14 mouse cellular contexts compared by ENCODE assay signal in the genomic region with DNA sequence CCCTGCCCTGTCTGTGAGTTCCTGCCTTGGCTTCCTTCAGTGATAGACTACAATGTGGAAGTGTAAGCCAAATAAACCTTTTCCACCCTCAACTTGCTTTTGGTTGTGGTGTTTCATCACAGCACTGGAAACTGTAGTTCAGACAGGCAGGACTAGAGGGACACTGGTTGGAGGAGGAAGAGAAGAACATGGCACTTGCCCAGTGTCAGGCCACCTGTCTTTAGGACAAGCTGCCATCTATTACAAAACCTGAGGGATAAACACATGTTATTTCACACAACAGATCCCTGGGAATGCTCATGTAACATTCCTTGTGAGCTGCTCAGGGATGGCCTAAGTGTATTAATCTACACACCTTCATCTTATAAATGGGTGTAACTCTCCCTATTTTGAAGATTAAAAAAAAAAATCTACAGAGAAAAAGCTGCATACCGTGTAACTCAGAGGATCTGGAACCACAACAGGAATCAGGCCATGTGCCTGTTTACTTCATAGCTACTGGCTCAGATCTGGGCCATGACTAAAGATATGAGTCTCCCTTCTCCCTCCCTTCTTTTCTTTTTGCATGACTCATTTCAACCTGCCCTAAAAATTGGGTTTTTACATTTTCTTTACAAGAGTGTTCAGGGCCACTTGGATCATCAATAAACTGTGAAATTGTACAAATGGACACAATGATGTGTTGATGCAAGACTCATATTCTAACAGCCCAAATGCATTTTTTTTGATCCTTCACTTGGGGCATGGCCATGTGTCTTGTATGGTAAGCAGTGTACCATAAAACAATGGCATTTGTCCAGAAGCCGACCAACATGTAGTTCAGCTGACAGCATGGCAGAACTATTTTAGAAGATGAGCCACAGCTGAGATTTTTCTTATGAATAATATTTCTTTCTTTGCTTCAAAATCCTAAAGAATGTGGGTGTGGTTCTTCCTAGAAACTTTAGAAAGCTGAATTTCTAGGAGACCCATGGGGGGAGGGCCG.
"Had no signal": no experiment of that assay in that cellular context is flagged by ENCODE, and none has a peak within 500 bp of the region (broad histone marks: within the 10 kb centered on the region; RNA-seq: fewer than 3 reads in every experiment).

No protein-coding gene starts in this region.

- H3K4me1 ChIP-seq: limb, embryonic 12.5 days; liver, embryonic 13.5 days; lung, embryonic 15.5 days; megakaryocyte, embryonic 14.5 days; midbrain, embryonic 15.5 days; neural tube, embryonic 13.5 days had no signal

- H3K27ac ChIP-seq: kidney, postnatal 0 days; limb, embryonic 12.5 days; liver, embryonic 13.5 days; lung, embryonic 15.5 days; macrophage; midbrain, embryonic 15.5 days; neural tube, embryonic 13.5 days; stomach, postnatal 0 days had no signal

- DNase-seq: liver; liver, embryonic 13.5 days; liver, postnatal 0 days; lung, postnatal 14 days; right cerebral cortex, postnatal 25 days; thymus, postnatal 4 days had no signal

- H3K4me3 ChIP-seq: limb, embryonic 12.5 days; liver, embryonic 13.5 days; lung, embryonic 15.5 days; megakaryocyte, embryonic 14.5 days; midbrain, embryonic 15.5 days; neural tube, embryonic 13.5 days had no signal
